Mouse (Mus musculus): Measurements from ENCODE around the gene Ugt2a2.
"Not testable (repeated sequence)": the region's sequence is repeated elsewhere in the genome, so short reads cannot be mapped to it uniquely, and the experiment has no call there.

Gene Ugt2a2

DNA sequence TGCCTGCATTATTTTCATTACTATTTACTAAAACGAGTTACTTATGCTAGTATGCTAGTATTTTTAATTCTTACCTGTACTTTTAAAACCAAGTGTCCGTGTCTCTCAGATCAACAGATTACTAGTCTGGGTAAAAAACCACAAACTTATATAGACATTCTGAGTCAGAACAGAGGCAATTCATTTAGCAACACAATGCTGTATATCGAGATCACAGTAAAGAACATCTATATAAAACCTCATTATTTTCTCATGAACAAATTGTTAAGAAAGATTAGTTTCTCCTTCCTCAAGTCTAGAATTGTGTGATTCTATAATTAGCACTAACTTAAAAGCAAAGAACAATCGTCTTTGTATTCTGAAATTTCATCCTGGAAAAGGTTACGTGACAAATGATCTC is at the start of gene Ugt2a2:
Ugt2a2 (minus strand) TSS at position 101 of the 400 bp plus-strand sequence.
- no peak for DNase-seq (ENCODE audit: low spot score in 2 of 2)

DNA sequence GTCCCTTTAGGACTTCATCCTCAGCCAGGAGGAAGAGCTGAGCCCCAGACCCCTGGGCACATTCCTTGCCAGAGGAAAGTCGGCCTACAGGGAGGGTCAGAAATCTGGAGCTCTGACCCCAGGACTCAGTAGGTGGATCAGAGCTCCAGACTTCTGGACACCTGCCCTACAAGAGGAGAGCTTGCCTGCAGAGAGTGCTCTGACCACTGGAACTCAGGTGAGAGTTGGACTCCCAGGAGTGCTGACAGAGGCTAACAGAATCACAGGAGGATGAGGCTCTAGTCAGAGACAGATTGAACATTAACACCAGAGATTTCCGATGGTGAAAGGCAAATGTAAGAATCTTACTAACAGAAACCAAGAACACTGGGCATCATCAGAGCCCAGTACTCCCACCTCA is 41.5 kb upstream of the Ugt2a2 start:
- DNase-seq (ENCODE audit: low spot score in 2 of 2), result not testable (repeated sequence)

DNA sequence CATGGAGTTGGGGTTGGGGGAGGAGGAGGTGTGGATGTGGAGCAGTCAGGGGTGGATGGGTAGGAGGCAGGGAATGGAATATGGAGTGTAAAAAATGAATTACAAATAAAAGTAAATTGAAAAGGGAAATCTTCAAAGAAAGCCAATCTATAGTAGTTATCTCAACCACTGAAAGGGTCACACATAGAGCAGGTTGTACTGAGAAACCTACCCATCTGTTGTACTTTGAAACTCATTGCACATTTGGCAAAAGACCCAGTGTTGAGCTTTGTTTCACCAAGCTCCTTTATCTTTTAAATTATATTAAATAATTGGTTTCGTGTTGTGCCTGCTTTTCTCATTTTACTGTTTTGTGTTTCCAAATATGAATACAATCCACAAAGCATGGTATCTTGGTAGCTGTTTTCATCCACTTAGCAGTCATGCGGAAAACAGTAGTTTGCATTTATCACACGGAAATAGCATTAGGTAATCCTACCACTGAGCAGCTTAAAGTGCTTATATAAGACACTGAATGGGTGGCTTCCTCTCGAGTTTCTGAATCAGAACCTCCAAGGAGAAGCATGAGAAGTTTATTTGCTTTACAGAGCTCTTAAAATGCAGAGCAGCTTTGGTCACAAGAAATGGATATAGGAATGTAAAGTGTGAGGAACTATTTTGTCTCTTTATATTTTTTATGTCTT is 23.9 kb upstream of the Ugt2a2 start:
- DNase-seq (ENCODE audit: low spot score in 2 of 2), result no peak

DNA sequence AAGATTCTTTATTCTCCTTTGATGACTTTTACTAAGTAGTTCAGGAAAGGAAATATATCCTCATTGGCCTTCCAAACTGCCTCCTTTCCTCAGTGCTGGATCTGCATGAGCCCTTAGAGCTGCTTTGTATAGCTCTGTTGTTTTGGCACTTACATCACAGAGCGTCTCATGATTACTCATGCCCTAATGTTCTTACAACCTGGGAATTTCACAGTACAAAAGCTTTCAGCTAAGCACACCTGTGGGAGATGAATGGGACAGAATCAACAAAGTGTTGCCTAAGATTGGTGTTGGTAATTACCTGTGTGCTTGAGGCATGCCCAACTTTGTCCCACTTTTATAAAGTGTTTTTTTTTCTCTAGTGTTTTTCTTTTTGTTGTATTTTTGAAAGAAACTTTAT is 20.6 kb upstream of the Ugt2a2 start:
- DNase-seq (ENCODE audit: low spot score in 2 of 2), result no peak

DNA sequence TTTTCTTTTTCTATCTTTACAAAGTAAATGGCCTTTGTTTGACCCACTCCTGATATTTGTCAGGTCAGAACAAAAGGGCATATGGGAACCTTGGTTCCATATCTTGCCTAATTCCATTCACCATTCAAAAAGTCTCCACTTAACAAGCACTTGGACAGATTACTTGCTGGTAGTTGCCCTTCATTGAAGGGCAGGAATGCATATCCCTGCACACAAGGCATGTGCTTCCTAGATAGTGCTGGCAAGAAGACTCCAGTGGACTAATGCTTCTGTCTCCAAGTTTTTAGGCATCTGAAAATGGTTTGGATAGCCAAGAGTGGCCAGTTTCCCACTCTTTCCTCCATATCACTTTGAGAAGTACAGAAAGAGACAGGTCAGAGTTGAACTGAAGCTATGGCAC is 17.3 kb upstream of the Ugt2a2 start:
- no peak for DNase-seq (ENCODE audit: low spot score in 2 of 2)

DNA sequence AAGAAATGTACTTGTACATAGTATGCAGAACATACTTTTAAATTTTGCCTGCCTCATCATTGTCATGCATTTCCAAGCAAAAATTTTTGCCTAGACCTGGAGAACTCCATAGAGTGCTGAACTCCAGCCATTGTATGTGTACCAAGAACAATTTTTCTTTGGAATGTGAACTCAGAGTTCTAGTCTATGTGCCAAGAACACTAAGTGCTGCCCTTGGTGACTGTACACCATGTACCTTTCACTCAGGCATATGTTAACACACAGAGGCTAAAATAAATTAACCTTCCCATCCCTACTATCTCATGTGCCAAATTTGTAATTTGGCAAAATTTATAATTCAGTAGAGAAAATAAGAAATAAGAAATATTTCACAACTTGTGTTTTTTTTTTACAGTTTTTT is 16.9 kb upstream of the Ugt2a2 start:
- DNase-seq (ENCODE audit: low spot score in 2 of 2), result no peak

DNA sequence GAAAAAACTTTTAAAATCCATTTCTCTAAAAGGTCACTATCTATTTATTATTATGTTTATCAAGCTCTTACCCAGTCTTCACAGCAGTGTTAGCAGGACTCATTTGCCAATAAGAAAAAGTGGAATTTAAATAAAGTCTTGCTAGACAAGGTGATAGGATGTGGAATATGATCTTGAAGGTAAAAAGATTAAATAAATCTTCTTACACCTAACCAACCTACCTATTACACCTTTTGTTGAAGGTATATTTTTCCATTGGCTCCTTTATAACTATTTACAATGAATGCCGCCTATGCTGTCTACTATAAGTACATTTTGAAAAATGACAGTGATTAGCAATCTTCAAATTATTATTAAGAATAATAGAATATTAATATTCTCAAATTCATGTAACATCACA is 8.7 kb upstream of the Ugt2a2 start, which contains the start of gene Ugt2a1:
Ugt2a1 (minus strand) TSS at position 101 of the 400 bp plus-strand sequence.
- DNase-seq (ENCODE audit: low spot score in 2 of 2), result no peak

DNA sequence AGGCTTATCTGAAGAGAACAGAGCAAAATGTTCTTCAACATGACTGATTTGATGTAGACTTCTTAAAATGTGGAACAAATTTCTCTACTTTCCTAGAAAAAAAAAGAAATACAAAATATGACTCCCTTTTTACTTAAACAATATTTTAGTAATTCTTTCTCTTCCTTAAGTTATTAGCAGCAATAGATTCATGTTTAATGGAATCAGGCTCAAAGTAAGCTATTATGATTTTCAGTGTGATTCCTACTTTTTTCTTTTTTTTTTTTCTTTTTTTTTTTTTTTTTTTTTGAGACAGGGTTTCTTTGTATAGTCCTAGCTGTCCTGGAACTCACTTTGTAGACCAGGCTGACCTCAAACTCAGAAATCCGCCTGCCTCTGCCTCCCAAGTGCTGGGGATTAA is 4.6 kb upstream of the Ugt2a2 start, which contains the start of gene Gm43638:
Gm43638 (minus strand) TSS at position 101 of the 400 bp plus-strand sequence.
- DNase-seq (ENCODE audit: low spot score in 2 of 2), result not testable (repeated sequence)

DNA sequence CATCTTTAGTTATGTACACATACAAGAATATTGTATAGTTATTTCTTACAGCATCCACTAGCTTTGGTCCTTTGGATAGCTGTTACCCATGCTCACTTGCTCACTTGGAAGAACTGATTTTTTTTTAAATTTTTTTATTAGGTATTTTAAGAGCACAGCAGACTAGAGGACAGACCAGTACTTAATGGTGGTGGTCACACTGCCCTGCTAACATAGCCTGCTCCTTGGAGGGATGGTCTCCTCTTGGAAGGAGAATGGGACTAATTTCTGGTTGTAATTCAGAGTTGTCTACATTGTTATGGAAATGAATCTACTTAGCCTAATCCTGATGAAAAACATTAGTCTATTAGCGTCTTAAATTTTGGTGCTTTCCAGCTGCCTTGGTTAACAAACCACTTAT is 23.2 kb downstream of the Ugt2a2 start:
- DNase-seq (ENCODE audit: low spot score in 2 of 2), result no peak

DNA sequence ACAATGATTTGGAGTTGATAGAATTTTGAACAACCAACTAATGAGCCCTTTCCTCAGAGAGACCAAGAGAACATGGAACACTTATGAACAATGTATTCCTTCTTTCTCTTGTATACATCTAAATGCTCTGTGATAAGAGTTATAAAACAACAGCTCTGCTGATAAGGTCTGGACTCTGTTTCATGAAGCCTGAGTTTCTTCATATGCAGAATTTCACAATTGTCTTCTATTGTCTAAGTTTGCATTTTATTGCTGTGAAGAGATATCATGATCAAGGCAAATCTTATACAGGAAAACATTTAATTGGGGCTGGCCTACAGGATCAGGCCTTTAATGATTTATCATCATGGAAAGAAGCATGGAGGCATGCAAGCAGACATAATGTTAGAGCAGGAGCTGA is 24.4 kb downstream of the Ugt2a2 start:
- DNase-seq (ENCODE audit: low spot score in 2 of 2), result no peak

DNA sequence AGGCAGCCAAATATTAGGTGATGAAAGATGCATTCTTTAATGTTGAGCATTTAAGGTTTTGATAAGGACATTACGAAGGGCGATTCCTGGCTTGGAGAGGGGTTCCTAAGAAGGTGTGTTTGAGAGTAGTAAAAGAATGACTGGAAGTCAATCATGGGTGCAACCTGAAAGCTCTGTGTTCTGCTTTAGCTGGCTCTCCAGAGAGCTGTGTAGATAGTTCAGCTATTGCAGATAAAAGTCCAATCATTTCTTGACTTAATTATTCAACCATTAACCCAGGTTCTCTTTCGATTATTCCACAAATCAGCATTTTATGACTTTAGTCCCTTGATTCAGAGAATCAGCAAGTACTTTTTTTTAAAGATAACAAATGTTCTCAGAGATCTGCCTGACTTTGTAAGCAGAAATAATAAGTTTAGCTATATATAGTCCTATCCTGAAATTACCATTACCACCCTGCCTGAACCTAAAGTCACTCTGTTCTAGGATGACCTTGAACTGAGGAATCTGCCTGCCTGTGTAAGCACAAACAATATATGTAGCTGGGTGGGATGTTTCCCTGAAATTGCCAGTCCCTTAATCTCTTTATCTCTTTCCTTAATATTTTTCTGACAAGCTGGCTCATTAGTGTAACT is 25.7 kb downstream of the Ugt2a2 start:
- no peak for DNase-seq (ENCODE audit: low spot score in 2 of 2)

DNA sequence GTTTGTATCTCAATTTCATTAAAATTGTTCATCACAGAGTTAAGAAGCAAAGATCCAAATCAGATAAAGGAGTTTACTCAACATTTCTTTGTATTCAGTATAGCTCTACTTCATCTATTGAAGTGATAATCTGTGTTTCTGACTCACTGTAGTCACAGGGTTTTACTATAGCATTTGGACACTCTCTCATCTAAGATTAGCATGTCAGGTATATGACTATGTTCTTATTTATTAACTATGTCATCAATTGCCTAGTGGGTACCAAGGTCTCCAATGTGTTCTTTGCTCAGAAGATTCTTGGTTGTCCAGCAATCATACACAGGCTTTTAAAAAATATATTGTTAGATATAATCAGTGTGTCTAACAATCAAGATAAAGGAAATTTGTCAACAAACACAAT is 26.5 kb downstream of the Ugt2a2 start:
- DNase-seq (ENCODE audit: low spot score in 2 of 2), result no peak

DNA sequence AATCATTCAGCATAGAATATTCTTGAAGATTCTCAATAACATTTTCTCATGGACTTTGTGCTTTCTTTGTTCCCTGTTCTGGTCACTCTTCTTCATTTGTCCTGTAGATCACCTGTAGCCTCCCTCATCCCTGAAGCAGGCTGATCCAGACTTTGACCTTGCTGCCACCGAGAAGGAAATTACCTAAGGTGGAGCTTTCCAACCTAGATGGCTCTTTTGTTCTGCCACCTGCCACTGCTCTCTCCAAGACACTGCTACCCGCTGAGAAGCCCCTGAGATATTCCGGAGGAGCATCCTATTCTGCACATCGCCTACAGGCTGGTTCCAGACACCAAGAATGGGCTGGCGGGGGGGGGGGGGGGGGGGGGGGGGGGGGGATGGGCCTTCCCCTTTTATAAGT is 29.5 kb downstream of the Ugt2a2 start:
- not testable (repeated sequence) for DNase-seq (ENCODE audit: low spot score in 2 of 2)

DNA sequence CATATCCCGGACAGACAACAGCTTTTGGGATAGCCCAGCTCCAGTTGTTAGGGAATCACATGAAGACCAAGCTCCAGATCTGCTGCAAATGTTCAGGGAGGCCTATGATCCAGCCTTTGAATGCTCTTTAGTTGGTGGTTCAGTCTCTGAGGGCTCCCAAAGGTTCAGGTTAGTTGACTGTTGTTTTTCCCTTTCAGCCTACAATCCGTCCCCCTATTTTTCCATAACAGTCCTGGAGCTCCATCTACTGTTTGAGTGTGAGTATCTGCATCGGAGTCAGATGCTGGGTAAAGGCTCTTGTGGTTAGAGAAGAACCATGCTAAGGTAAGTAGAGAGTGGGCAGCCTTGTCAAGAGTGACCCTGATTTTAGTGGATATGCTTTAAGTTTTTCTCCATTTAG is 45.8 kb downstream of the Ugt2a2 start:
- no peak for DNase-seq (ENCODE audit: low spot score in 2 of 2)

DNA sequence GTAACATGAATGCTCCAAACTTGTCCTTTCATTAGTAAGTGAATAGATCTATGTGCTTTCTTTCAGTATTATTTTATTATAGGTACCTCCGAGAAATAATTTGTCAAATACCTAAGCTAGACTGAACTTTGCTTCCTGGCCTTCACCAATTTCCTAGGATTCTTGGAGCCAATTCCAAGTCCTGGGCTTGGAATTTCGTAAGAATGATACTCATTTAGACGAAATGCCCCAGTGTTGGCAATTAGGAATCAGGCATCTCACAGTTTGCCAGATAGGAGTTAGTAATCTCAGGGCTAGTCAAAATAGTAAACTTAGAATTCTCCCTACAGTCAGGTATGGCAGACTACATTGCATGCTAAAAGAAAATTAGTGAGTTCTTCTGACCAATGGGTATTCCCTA is 56.4 kb downstream of the Ugt2a2 start:
- DNase-seq (ENCODE audit: low spot score in 2 of 2), result no peak

DNA sequence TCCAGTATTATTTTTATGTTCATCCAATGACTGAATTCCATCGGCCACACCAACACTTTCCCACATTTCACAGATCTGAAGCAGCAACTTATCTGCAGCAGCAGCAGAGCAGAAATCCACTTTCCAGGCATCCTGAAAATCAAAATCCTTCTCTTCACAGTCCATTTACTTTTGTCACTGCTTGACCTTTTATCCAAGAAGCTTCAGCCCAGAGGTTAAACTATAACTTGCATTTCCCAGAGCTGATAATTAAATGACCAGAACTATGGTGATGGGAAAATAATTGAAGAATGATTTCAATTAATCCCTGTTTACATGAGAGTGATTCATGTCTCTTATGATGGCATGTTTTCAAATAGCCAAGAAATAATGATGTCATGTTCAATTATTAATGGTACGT is 58.0 kb downstream of the Ugt2a2 start, which contains the start of gene Ugt2b38:
Ugt2b38 (minus strand) TSS at position 163 of the 400 bp plus-strand sequence.
- DNase-seq (ENCODE audit: low spot score in 2 of 2), result not testable (repeated sequence)

Data from spleen, postnatal 4 days (tissue).